Mouse (Mus musculus): Measurements from ENCODE around the gene Zfp346. TPM values are rescaled to one million over a fixed set of nuclear protein-coding genes. Genes with fewer than 3 reads are reported as not detected.
"Not testable (repeated sequence)": the region's sequence is repeated elsewhere in the genome, so short reads cannot be mapped to it uniquely, and the experiment has no call there.

The Zfp346 gene
- polyA plus RNA-seq, 1 experiment: 4.1 TPM

- H3K4me1 ChIP-seq (ENCODE audit: control insufficient read depth, insufficient read depth, insufficient read length, low read length); H3K4me3 ChIP-seq (ENCODE audit: low read depth, low read length); H3K27ac ChIP-seq (ENCODE audit: insufficient read depth, low read depth, low read length); H3K36me3 ChIP-seq (ENCODE audit: control insufficient read depth, insufficient read depth, low read length); H3K27me3 ChIP-seq (ENCODE audit: control insufficient read depth, insufficient read depth, low read length): not testable (repeated sequence)
- WGBS: 93% methylated on average over 3 of the region's 3 CpGs
- TF ChIP-seq CTCF (IDR thresholded peaks at IDR 0.05; ENCODE audit: extremely low read depth, insufficient read length, insufficient replicate concordance, low read depth, low read length): peak; percentile 19; the same call in 1 of the 2 replicates
Observed at GRCm38 (mm10) chr13:55097841-55098240, 7.3 kb upstream of the Zfp346 start.

DNA sequence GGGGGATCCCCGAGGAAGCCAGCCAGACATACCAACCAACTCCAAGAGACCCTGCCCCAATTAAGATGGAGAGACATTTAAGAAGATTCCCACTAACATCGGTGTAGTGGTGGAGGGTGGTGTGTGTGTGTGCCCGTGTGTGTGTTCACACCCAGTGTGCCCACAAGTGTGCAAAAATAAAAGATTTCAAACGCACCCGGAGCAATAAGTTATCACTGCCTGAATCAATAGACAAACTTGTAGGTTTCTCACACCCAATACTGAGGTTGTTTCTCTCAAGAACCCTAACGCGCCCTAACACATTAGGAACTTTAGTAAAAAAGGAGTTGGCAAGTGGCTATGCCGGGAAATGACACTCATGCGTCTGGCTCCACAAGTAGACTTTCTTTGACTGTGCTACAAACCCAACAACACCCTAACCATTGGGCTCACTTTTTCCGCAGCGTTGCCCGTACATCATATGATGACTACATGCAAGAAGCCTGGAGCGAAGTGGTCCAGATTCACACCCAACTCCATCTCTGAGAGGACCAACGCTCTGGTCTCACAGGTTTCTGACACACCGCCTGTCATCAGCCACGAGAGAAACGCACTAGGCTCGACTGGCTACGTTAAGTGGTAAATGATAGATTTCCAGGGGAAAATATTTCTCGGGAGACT is 5.9 kb upstream of the Zfp346 start:
- Histone ChIP-seq H3K27me3 (ENCODE audit: control insufficient read depth, insufficient read depth, low read length) (no peaks in the 10 kb centered on the region), H3K27ac (ENCODE audit: insufficient read depth, low read depth, low read length) (peak overlapping the region; percentile 47; the same call in 1 of the 2 replicates), H3K36me3 (ENCODE audit: control insufficient read depth, insufficient read depth, low read length) (no peaks in the 10 kb centered on the region), H3K4me1 (ENCODE audit: control insufficient read depth, insufficient read depth, insufficient read length, low read length) (no peaks in the 10 kb centered on the region), H3K4me3 (ENCODE audit: low read depth, low read length) (peak overlapping the region; percentile 86)
- 10% methylated on average over 20 of the region's 20 CpGs for WGBS
- TF ChIP-seq CTCF (IDR thresholded peaks at IDR 0.05; ENCODE audit: extremely low read depth, insufficient read length, insufficient replicate concordance, low read depth, low read length) (no peak), POLR2A (IDR thresholded peaks at IDR 0.05; ENCODE audit: low read depth, low read length) (no peak)

- peak; percentile 71; the same call in 1 of the 2 replicates for TF ChIP-seq POLR2A (IDR thresholded peaks at IDR 0.05; ENCODE audit: low read depth, low read length)
- 0 out of 2 replicates have a peak, but pooled peaks have one; percentile 7 for TF ChIP-seq CTCF (IDR thresholded peaks at IDR 0.05; ENCODE audit: extremely low read depth, insufficient read length, insufficient replicate concordance, low read depth, low read length)
Observed at GRCm38 (mm10) chr13:55099726-55100478, 5.2 kb upstream of the Zfp346 start, which contains the start of gene Uimc1. Uimc1 (minus strand) TSS chr13:55100300.

DNA sequence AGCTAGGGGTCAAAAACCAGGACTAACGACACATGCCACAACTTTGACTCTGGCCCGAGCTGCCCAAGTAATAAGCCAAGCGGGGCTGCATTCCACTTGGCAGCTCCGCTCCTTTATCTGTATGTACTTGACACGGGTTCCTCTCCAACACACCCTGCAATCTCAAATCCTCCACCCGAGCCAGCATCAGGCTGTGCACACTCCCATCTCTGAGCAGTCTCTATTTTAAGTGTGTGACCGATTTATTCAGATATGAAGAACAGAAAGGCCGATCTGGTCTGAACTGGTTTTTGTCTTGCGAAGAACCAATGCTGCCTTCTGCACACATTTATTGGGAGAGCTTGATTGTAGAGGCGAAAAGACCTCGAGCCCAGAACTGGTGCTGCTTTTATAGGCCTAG is 3.5 kb upstream of the Zfp346 start:
- Histone ChIP-seq H3K36me3 (ENCODE audit: control insufficient read depth, insufficient read depth, low read length) (no peaks in the 10 kb centered on the region), H3K4me3 (ENCODE audit: low read depth, low read length) (no peak overlapping the region), H3K4me1 (ENCODE audit: control insufficient read depth, insufficient read depth, insufficient read length, low read length) (peaks cover 4% of the 10 kb centered on the region; the same call in 1 of the 2 replicates), H3K27me3 (ENCODE audit: control insufficient read depth, insufficient read depth, low read length) (no peaks in the 10 kb centered on the region), H3K27ac (ENCODE audit: insufficient read depth, low read depth, low read length) (no peak overlapping the region)
- 93% methylated on average over 11 of the region's 11 CpGs for WGBS
- TF ChIP-seq POLR2A (IDR thresholded peaks at IDR 0.05; ENCODE audit: low read depth, low read length) (no peak), CTCF (IDR thresholded peaks at IDR 0.05; ENCODE audit: extremely low read depth, insufficient read length, insufficient replicate concordance, low read depth, low read length) (no peak)

More at GRCm38 (mm10) chr13:55099726-55100478, 5.2 kb upstream of the Zfp346 start, which contains the start of gene Uimc1:
- no peaks in the 10 kb centered on the region for H3K4me1 ChIP-seq (ENCODE audit: control insufficient read depth, insufficient read depth, insufficient read length, low read length)
- peak within 1 kb of the TSS; percentile 47 for H3K27ac ChIP-seq (ENCODE audit: insufficient read depth, low read depth, low read length)
- H3K36me3 ChIP-seq (ENCODE audit: control insufficient read depth, insufficient read depth, low read length): no peaks in the 10 kb centered on the region
- under 1% methylated on average over 81 of the region's 81 CpGs for WGBS
- H3K27me3 ChIP-seq (ENCODE audit: control insufficient read depth, insufficient read depth, low read length): no peaks in the 10 kb centered on the region
- peak within 1 kb of the TSS; percentile 86 for H3K4me3 ChIP-seq (ENCODE audit: low read depth, low read length)

DNA sequence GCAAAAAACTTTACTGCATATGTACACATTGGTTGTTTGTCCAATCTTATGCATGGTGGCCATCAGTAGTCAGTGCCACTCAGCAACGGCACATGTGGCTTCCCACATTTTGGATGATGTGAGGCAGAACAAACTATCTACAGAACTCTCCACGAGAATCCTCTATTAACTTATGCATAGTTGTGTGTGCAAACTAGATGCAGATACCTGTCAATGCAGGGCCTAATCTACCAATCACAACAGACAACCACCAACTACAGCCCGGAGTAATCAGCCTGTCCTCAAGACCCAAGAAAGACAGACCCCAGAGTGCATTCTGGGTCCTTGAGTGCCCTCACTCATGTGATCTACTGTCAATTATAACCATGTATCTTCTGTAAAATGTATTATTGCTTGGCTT is 2.7 kb upstream of the Zfp346 start:
- WGBS: 95% methylated on average over 3 of the region's 3 CpGs
- Histone ChIP-seq H3K27ac (ENCODE audit: insufficient read depth, low read depth, low read length) (no peak overlapping the region), H3K4me1 (ENCODE audit: control insufficient read depth, insufficient read depth, insufficient read length, low read length) (peaks cover 4% of the 10 kb centered on the region; the same call in 1 of the 2 replicates), H3K27me3 (ENCODE audit: control insufficient read depth, insufficient read depth, low read length) (no peaks in the 10 kb centered on the region), H3K4me3 (ENCODE audit: low read depth, low read length) (no peak overlapping the region), H3K36me3 (ENCODE audit: control insufficient read depth, insufficient read depth, low read length) (no peaks in the 10 kb centered on the region)
- no peak for TF ChIP-seq POLR2A (IDR thresholded peaks at IDR 0.05; ENCODE audit: low read depth, low read length)
- TF ChIP-seq CTCF (IDR thresholded peaks at IDR 0.05; ENCODE audit: extremely low read depth, insufficient read length, insufficient replicate concordance, low read depth, low read length): no peak

- Histone ChIP-seq H3K27ac (ENCODE audit: insufficient read depth, low read depth, low read length) (no peak overlapping the region), H3K36me3 (ENCODE audit: control insufficient read depth, insufficient read depth, low read length) (no peaks in the 10 kb centered on the region), H3K4me3 (ENCODE audit: low read depth, low read length) (no peak overlapping the region), H3K27me3 (ENCODE audit: control insufficient read depth, insufficient read depth, low read length) (no peaks in the 10 kb centered on the region), H3K4me1 (ENCODE audit: control insufficient read depth, insufficient read depth, insufficient read length, low read length) (peaks cover 4% of the 10 kb centered on the region; the same call in 1 of the 2 replicates)
- TF ChIP-seq CTCF (IDR thresholded peaks at IDR 0.05; ENCODE audit: extremely low read depth, insufficient read length, insufficient replicate concordance, low read depth, low read length) (no peak), POLR2A (IDR thresholded peaks at IDR 0.05; ENCODE audit: low read depth, low read length) (no peak)
- 61% methylated on average over 2 of the region's 2 CpGs for WGBS
Observed at GRCm38 (mm10) chr13:55103351-55103750, 1.8 kb upstream of the Zfp346 start.

Measured in small intestine, adult 2 months (tissue).